Mouse (Mus musculus): ENCODE results near the gene Rabep1.

The Rabep1 gene

DNA sequence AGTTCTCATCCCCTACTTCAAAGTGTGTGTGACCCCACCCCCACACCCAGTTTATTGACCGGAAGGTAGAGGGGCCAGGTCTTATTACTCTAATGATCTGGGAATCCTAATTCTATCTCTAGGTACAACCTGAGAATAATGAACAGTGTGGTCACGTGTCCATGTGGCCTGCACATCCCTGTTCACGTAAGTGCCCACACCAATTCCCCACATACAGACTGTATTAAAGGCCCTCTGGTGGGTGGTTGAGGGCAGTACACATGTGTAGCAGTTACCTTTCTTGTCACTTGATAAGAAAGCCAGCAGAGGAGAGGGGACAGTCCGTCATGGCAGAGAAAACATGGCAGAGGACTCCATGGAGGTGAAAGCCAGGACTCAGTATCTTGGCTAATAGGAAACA lies 129.4 kb downstream of the Rabep1 start:
- DNase-seq (ENCODE audit: low read depth, low spot score), result peak; percentile 53

- DNase-seq (ENCODE audit: low read depth, low spot score), result no peak
Observed at GRCm38 (mm10) chr11:70975193-70975592, 130.6 kb downstream of the Rabep1 start.

- DNase-seq (ENCODE audit: low read depth, low spot score), result no peak
Observed at GRCm38 (mm10) chr11:70977293-70977692, 132.7 kb downstream of the Rabep1 start.

GRCm38 (mm10) chr11:70980232-70980631 lies 135.7 kb downstream of the Rabep1 start:
- no peak for DNase-seq (ENCODE audit: low read depth, low spot score)

- no peak for DNase-seq (ENCODE audit: low read depth, low spot score)
Observed at GRCm38 (mm10) chr11:70980751-70981510, 136.4 kb downstream of the Rabep1 start.

DNA sequence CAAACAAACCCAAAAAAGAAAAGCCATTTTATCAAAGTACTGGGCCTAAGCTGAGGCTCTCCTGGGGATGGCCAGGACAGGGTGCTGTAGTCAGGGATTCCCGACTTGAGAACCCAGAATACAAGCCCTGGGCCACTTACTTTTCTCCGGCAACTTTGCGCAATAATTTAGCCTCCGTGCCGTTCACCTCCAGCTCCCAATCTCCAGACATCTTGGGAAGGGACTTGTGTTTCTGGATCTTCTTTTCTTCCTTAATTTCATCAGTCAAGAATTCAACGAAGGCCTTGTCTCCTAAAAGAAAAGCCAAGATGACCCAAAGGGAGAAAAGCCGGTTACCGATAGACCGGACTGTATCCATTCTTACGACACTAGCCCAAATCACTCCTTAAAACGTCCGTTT lies 137.5 kb downstream of the Rabep1 start:
- peak; percentile 13 for DNase-seq (ENCODE audit: low read depth, low spot score)

- DNase-seq (ENCODE audit: low read depth, low spot score), result peak; percentile 88
Observed at GRCm38 (mm10) chr11:70982557-70983228, 138.1 kb downstream of the Rabep1 start, which contains the start of gene C1qbp. Gene C1qbp (minus strand): TSS chr11:70983026.

All from 3T3-L1 (cell line).